Comparison of ENCODE assay signal across 15 mouse cellular contexts in the genomic region with DNA sequence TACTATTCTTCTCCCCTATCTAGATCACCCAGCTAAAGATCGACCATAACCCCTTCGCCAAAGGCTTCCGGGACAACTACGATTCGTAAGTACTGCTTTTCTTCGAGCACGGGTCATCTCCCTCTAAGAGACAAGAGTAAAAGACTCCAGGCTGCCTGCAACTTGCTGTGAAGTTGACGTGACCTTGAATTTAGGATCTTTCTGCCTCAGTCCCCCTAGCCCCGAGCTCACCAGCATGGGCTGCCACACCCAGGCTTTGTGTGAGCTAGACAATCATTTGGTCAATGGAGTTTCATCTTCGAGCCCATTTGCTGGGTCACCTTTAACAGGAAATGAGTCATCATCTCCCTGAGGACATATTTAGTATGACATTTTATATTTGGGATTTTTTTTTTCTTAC. TPM values are rescaled to one million over a fixed set of nuclear protein-coding genes. Genes with fewer than 3 reads are reported as not detected.
"Had no signal": no experiment of that assay in that cellular context is flagged by ENCODE, and none has a peak within 500 bp of the region (broad histone marks: within the 10 kb centered on the region; RNA-seq: fewer than 3 reads in every experiment).

No protein-coding gene starts in this region.

- H3K9ac ChIP-seq: limb, embryonic 13.5 days; liver, embryonic 14.5 days; midbrain, embryonic 12.5 days; neural tube, embryonic 13.5 days had no signal

- H3K27ac ChIP-seq: limb, embryonic 13.5 days; liver, embryonic 14.5 days; midbrain, embryonic 12.5 days; neural tube, embryonic 13.5 days had no signal

- H3K4me2 ChIP-seq: limb, embryonic 13.5 days; midbrain, embryonic 12.5 days; neural tube, embryonic 13.5 days had no signal

- DNase-seq: kidney, postnatal 25 days; left cerebral cortex, postnatal 4 days; lung, adult 18-20 months; retina, postnatal 1 day; right cerebral cortex, postnatal 14 days; thymus, postnatal 36 days had no signal

- H3K36me3 ChIP-seq: limb, embryonic 13.5 days; midbrain, embryonic 12.5 days; neural tube, embryonic 13.5 days had no signal

- H3K4me3 ChIP-seq: limb, embryonic 13.5 days; midbrain, embryonic 12.5 days; neural tube, embryonic 13.5 days had no signal

- ATAC-seq: midbrain, embryonic 16.5 days had no signal

- H3K9me3 ChIP-seq: limb, embryonic 13.5 days; midbrain, embryonic 12.5 days; neural tube, embryonic 13.5 days had no signal

RNA-seq across cellular contexts. Expression of gene Eomes, which starts 4.2 kb away (rescaled TPM):
- total RNA-seq: liver, adult 2 months had no signal
- polyA plus RNA-seq: kidney, embryonic 16.5 days; lung, embryonic 16.5 days; small intestine, adult 2 months had no signal
